Mouse (Mus musculus): ENCODE data around the gene Lactbl1.

- no peak for TF ChIP-seq CTCF (IDR thresholded peaks at IDR 0.05; ENCODE audit: low read depth)
- no peak for TF ChIP-seq EP300 (optimal IDR thresholded peaks at IDR 0.05)
Measured at GRCm38 (mm10) chr4:136594006-136594405, 28.4 kb upstream of the Lactbl1 start.
